Mouse (Mus musculus) left cerebral cortex, adult 18-20 months (tissue): Measurements from ENCODE around the gene Olfr1040. TPM values are rescaled to one million over a fixed set of nuclear protein-coding genes. Genes with fewer than 3 reads are reported as not detected.
"Not testable (repeated sequence)": the region's sequence is repeated elsewhere in the genome, so short reads cannot be mapped to it uniquely, and the experiment has no call there.

Experiments
- DNase-seq, 2 experiments: peaks; one replicate each; pipeline ENCODE4 v3.0.0; 2021 to 2022; ENCODE audit warnings: low spot score in 2 of 2, mixed read lengths in 1 of 2
- long read RNA-seq, 2 experiments: library from polyadenylated mRNA; stranded (forward); transcript quantifications; one replicate each; pipeline ENCODE4 v2.0.0; 2021
- total RNA-seq, 2 experiments: library from RNA; stranded (reverse); gene quantifications; 2 replicates each; pipeline ENCODE4 v1.2.3; 2021

Gene Olfr1040
- not detected for total RNA-seq
- long read RNA-seq, experiment 1, result 0 reads
- long read RNA-seq, experiment 2, result 0 reads

DNA sequence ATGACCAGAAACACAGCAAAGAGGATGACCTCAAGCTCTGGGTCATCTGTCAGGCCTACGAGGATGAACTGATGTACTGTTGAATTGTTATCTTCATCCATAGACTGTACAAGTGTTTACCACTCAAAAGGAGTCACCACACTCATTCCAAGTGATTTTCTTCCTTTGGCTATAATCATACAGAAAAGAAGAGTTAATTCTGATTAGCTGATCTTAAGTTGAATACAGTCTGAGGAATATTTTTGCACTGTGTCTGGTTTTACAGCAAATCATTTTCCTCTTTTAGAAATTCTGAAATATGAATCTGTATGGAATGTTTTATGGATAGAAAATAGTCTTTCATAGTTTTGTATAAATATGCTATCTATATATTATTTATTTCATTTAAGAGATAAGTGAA, at the start of gene Olfr1040:
Gene Olfr1040 (minus strand): TSS at position 101 of the 400 bp plus-strand sequence.
- no peak for DNase-seq

DNA sequence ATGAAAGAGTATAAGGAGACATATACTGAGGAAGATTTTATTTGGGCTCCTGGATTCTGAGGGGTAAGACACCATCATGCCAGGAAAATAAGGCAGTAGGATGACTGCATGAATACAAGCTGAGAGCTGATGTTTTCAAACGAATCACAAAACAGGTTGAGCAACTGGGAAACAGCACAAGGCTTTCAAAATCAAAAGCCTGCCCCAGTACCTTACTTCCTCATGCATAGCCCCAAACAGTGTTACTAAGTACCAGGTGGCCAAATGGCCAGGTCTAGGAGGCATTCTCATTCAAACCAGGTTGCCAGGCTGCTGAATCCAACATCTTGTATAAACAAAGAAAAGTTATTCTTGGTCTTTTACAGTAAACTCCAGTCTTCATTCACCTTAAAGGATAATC, 49.3 kb upstream of the Olfr1040 start:
- DNase-seq, result no peak

GRCm38 (mm10) chr2:86185583-86185982, 39.1 kb upstream of the Olfr1040 start, which contains the start of gene Olfr52:
TSS of gene Olfr52 (minus strand) at chr2:86185683.
- no peak for DNase-seq

DNA sequence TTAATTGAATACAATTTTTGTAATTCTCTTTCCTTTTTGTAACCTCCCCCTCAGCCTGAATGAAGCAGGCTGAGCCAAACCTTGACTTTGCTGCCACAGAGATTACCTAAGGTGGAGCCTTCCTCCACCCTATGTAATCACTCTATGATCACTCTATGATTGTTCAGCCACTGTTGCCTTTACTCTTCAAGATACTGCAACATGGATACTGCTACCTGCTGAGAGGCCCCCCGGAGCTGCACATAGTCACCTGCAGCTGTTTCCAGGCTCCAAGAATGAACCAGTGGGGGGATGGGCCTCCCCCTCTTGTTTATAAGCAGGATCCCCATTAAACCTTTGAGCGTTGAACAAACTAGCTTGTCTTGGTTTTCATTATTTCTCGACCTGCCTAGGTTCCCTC, 33.4 kb upstream of the Olfr1040 start:
- no peak for DNase-seq

DNA sequence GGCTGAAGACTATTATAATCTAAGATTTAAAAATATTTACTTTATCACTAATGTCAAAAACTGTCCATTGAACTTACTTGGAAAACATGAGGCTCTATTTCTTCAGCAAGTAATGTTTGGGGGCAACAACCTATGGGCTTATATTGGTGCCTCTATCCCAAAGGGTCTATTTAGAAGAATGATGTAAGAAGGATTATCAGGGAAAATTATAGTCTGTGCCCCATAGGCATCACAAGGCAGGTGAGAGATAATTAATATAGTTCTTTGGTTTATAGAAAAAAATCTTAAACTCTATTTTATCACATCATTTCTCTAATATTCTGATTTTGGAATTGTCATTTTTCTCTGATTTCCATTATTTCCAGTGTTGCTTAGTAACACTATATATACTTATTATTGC, 31.2 kb upstream of the Olfr1040 start, which contains the start of gene Olfr1044:
Gene Olfr1044 (minus strand): TSS at position 101 of the 400 bp plus-strand sequence.
- DNase-seq, result no peak

DNA sequence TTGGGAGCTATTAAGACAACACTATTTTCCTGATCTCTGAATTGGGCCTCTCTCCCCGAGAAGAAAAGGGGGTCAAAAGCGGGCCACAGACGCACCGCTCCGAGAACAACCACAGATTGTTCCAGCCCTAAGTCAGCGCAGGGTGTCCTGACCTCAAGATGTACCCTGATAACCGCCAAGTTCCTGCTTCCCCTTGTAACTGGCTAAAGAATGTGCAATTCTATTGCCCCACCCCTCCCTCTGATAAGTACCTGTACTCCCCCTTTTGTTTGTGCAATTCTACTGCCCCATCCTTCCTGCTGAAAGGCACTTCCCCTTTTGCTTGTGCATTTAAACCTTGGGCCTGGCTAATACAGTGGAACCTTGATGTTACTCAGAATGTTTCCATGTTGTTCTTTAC, 28.9 kb upstream of the Olfr1040 start:
- DNase-seq, result not testable (repeated sequence)

DNA sequence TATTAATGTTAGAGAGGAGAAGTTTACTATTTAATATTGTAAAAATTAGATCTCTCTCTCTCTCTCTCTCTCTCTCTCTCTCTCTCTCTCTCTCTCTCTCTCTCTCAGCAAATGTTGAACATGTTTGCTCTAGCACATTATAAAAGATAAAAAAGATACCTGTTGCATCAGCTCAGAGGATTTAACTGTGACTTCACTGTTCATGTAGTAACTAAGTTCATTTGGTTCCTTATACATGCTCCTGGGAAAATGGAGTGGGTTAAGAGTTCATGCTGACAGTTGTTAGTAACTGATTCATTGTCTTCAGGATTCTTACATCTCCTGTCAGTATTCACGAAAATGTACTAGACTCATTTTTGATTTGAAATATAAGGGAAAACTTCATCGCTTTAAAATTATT, 20.9 kb upstream of the Olfr1040 start, which contains the start of gene Olfr1043:
Gene Olfr1043 (minus strand): TSS at position 101 of the 400 bp plus-strand sequence.
- no peak for DNase-seq

DNA sequence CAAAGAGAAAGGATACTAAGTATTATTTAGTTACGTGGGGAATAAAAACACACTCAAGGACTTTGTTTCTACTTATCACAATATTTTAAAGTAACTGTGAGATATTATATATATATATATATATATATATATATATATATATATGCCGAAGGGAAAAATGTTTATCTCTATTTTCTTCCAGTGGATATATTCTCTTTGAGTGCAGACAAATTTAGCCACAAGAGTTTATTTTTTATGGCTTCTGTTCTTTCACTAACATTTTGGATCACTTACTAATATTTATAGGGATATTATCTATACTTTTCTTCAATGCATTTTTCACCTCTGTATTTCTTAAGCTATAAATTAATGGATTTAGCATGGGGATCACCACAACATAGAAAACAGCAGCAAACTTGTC, 15.2 kb upstream of the Olfr1040 start, which contains the start of gene Olfr1042:
Gene Olfr1042 (minus strand): TSS at position 101 of the 400 bp plus-strand sequence.
- DNase-seq, result no peak

DNA sequence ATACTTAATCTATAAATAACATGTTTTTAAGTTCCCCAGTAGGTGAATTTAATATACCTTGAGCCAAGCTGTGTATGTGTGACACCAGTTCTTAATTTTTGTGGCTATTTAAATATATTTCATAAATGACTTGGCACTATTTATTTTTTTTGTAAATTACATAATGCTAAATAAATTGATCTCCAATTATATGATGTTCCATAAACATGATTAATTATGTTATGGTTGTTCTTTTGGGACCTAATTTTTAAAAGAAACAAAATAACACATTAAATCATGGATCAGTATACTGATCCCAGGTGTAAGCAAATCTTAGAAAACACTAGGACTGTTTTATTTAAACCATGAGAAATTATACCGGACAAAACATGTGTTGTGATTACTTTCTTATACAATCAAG, 10.7 kb downstream of the Olfr1040 start, which contains the start of gene Olfr1039:
Gene Olfr1039 (minus strand): TSS at position 101 of the 400 bp plus-strand sequence.
- no peak for DNase-seq

Other genes with a start within 250 kb of the Olfr1040 start
- not detected for gene Olfr1024, start 241.7 kb downstream of the Olfr1040 start, total RNA-seq
- gene Olfr1025-ps1, start 231.5 kb downstream of the Olfr1040 start, total RNA-seq, result not detected
- gene Olfr1026, start 225.2 kb downstream of the Olfr1040 start, total RNA-seq, result not detected
- gene Olfr1028, start 196.3 kb downstream of the Olfr1040 start, total RNA-seq, result not detected
- not detected for gene Olfr1029, start 172.8 kb downstream of the Olfr1040 start, total RNA-seq
- gene Olfr1030, start 167.5 kb downstream of the Olfr1040 start, total RNA-seq, result not detected
- not detected for gene Olfr1031, start 156.4 kb downstream of the Olfr1040 start, total RNA-seq
- not detected for gene Olfr1032, start 141.2 kb downstream of the Olfr1040 start, total RNA-seq
- gene Olfr1033, start 126.1 kb downstream of the Olfr1040 start, total RNA-seq, result not detected
- gene Olfr1034, start 100.9 kb downstream of the Olfr1040 start, total RNA-seq, result not detected
- not detected for gene Olfr1036, start 72.7 kb downstream of the Olfr1040 start, total RNA-seq
- not detected for gene Olfr1037, start 59.3 kb downstream of the Olfr1040 start, total RNA-seq
- gene Olfr1039, start 10.8 kb downstream of the Olfr1040 start, total RNA-seq, result not detected
- not detected for gene Olfr1042, start 15.1 kb upstream of the Olfr1040 start, total RNA-seq
- gene Olfr1043, start 20.8 kb upstream of the Olfr1040 start, total RNA-seq, result not detected
- gene Olfr1044, start 31.1 kb upstream of the Olfr1040 start, total RNA-seq, result not detected
- not detected for gene Olfr52, start 39.0 kb upstream of the Olfr1040 start, total RNA-seq
- not detected for gene Olfr1045, start 56.3 kb upstream of the Olfr1040 start, total RNA-seq
- gene Olfr1046, start 72.6 kb upstream of the Olfr1040 start, total RNA-seq, result not detected
- gene Olfr1047, start 84.7 kb upstream of the Olfr1040 start, total RNA-seq, result not detected
- gene Olfr1048, start 93.6 kb upstream of the Olfr1040 start, total RNA-seq, result not detected
- gene Olfr1049, start 111.6 kb upstream of the Olfr1040 start, total RNA-seq, result not detected
- not detected for gene Olfr1051, start 132.4 kb upstream of the Olfr1040 start, total RNA-seq
- not detected for gene Olfr1052, start 145.7 kb upstream of the Olfr1040 start, total RNA-seq
- not detected for gene Olfr1053, start 168.6 kb upstream of the Olfr1040 start, total RNA-seq
- gene Olfr1054, start 188.7 kb upstream of the Olfr1040 start, total RNA-seq, result not detected
- not detected for gene Olfr1055, start 203.6 kb upstream of the Olfr1040 start, total RNA-seq
- gene Olfr1056, start 215.7 kb upstream of the Olfr1040 start, total RNA-seq, result not detected
- not detected for gene Olfr1057, start 231.7 kb upstream of the Olfr1040 start, total RNA-seq
- gene Olfr1058, start 241.8 kb upstream of the Olfr1040 start, total RNA-seq, result not detected